Mouse (Mus musculus): ENCODE data around the gene Dync1h1. TPM values are rescaled to one million over a fixed set of nuclear protein-coding genes. Genes with fewer than 3 reads are reported as not detected.

The Dync1h1 gene
- polyA plus RNA-seq, 1 experiment = 363 TPM

DNA sequence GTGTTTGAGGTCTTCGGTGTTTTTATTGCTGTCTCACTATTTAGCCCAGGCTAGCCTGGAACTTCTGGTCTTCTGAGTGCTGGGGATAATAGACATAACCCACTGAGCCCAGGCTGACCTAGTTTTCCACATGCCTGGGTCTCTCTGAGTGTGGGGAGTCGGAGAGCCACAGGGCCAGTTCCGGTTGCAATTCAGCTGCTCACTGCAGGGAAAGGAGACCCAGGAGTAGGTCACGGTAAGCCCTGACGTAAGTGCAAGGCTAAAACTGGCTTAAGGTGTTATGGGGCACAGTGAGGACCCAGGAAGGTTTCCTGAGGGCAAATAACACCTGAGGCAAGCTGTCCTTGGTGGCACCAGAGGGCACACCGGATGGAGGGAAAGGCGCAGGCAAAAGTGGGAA is 106.2 kb downstream of the Dync1h1 start:
- H3K27ac ChIP-seq (ENCODE audit: insufficient read depth, low read depth, low read length) = no peak overlapping the region
- 92% methylated on average over 7 of the region's 7 CpGs for WGBS
- peaks cover 5% of the 10 kb centered on the region; the same call in 1 of the 2 replicates for H3K4me1 ChIP-seq (ENCODE audit: control insufficient read depth, insufficient read depth, insufficient read length, low read length)
- H3K4me3 ChIP-seq (ENCODE audit: low read depth, low read length) = no peak overlapping the region
- no peaks in the 10 kb centered on the region for H3K36me3 ChIP-seq (ENCODE audit: control insufficient read depth, insufficient read depth, low read length)
- H3K27me3 ChIP-seq (ENCODE audit: control insufficient read depth, insufficient read depth, low read length) = no peaks in the 10 kb centered on the region
- TF ChIP-seq CTCF (IDR thresholded peaks at IDR 0.05; ENCODE audit: extremely low read depth, insufficient read length, insufficient replicate concordance, low read depth, low read length) = no peak
- no peak for TF ChIP-seq POLR2A (IDR thresholded peaks at IDR 0.05; ENCODE audit: low read depth, low read length)

GRCm38 (mm10) chr12:110711270-110711669 is 110.0 kb downstream of the Dync1h1 start:
- Histone ChIP-seq H3K36me3 (ENCODE audit: control insufficient read depth, insufficient read depth, low read length) (no peaks in the 10 kb centered on the region), H3K4me3 (ENCODE audit: low read depth, low read length) (no peak overlapping the region), H3K4me1 (ENCODE audit: control insufficient read depth, insufficient read depth, insufficient read length, low read length) (peaks cover 2% of the 10 kb centered on the region; the same call in 1 of the 2 replicates), H3K27me3 (ENCODE audit: control insufficient read depth, insufficient read depth, low read length) (no peaks in the 10 kb centered on the region), H3K27ac (ENCODE audit: insufficient read depth, low read depth, low read length) (no peak overlapping the region)
- 51% methylated on average over 5 of the region's 5 CpGs for WGBS
- TF ChIP-seq CTCF (IDR thresholded peaks at IDR 0.05; ENCODE audit: extremely low read depth, insufficient read length, insufficient replicate concordance, low read depth, low read length) (no peak), POLR2A (IDR thresholded peaks at IDR 0.05; ENCODE audit: low read depth, low read length) (no peak)

- TF ChIP-seq CTCF (IDR thresholded peaks at IDR 0.05; ENCODE audit: extremely low read depth, insufficient read length, insufficient replicate concordance, low read depth, low read length) (peak; percentile 9; the same call in 1 of the 2 replicates), POLR2A (IDR thresholded peaks at IDR 0.05; ENCODE audit: low read depth, low read length) (no peak)
- H3K27me3 ChIP-seq (ENCODE audit: control insufficient read depth, insufficient read depth, low read length) = no peaks in the 10 kb centered on the region
- H3K4me1 ChIP-seq (ENCODE audit: control insufficient read depth, insufficient read depth, insufficient read length, low read length) = no peaks in the 10 kb centered on the region
Measured at GRCm38 (mm10) chr12:110713784-110714183, 112.5 kb downstream of the Dync1h1 start.

DNA sequence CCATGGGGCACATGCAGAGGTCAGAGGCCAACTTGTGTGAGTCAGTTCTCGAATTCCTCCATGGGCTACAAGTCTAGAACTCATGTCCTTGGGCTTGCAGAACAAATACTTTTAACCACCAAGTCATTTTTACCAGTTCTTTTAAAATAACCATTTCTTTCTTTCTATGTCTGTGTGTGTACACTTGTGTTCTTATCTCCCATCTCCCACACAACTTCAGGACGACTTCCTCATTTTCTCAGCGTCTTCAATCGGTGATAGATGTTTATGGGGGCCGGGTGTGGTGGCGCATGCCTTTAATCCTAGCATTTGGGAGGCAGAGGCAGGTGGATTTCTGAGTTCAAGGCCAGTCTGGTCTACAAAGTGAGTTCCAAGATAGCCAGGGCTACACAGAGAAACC is 113.0 kb downstream of the Dync1h1 start:
- Histone ChIP-seq H3K27me3 (ENCODE audit: control insufficient read depth, insufficient read depth, low read length) (no peaks in the 10 kb centered on the region), H3K4me3 (ENCODE audit: low read depth, low read length) (no peak overlapping the region), H3K27ac (ENCODE audit: insufficient read depth, low read depth, low read length) (no peak overlapping the region), H3K36me3 (ENCODE audit: control insufficient read depth, insufficient read depth, low read length) (no peaks in the 10 kb centered on the region), H3K4me1 (ENCODE audit: control insufficient read depth, insufficient read depth, insufficient read length, low read length) (no peaks in the 10 kb centered on the region)
- TF ChIP-seq CTCF (IDR thresholded peaks at IDR 0.05; ENCODE audit: extremely low read depth, insufficient read length, insufficient replicate concordance, low read depth, low read length) (no peak), POLR2A (IDR thresholded peaks at IDR 0.05; ENCODE audit: low read depth, low read length) (no peak)
- WGBS = 73% methylated on average over 6 of the region's 6 CpGs

More at GRCm38 (mm10) chr12:110713784-110714183, 112.5 kb downstream of the Dync1h1 start:
- H3K27ac ChIP-seq (ENCODE audit: insufficient read depth, low read depth, low read length) = no peak overlapping the region
- 94% methylated on average over 6 of the region's 6 CpGs for WGBS
- H3K36me3 ChIP-seq (ENCODE audit: control insufficient read depth, insufficient read depth, low read length) = no peaks in the 10 kb centered on the region
- H3K4me3 ChIP-seq (ENCODE audit: low read depth, low read length) = no peak overlapping the region

- Histone ChIP-seq H3K27ac (ENCODE audit: insufficient read depth, low read depth, low read length) (no peak overlapping the region), H3K4me1 (ENCODE audit: control insufficient read depth, insufficient read depth, insufficient read length, low read length) (no peaks in the 10 kb centered on the region), H3K27me3 (ENCODE audit: control insufficient read depth, insufficient read depth, low read length) (no peaks in the 10 kb centered on the region; the same call in 1 of the 2 replicates), H3K36me3 (ENCODE audit: control insufficient read depth, insufficient read depth, low read length) (no peaks in the 10 kb centered on the region), H3K4me3 (ENCODE audit: low read depth, low read length) (no peak overlapping the region)
- WGBS = 16% methylated on average over 5 of the region's 5 CpGs
- TF ChIP-seq CTCF (IDR thresholded peaks at IDR 0.05; ENCODE audit: extremely low read depth, insufficient read length, insufficient replicate concordance, low read depth, low read length) (no peak), POLR2A (IDR thresholded peaks at IDR 0.05; ENCODE audit: low read depth, low read length) (no peak)
Measured at GRCm38 (mm10) chr12:110716004-110716403, 114.8 kb downstream of the Dync1h1 start.

Other genes starting within 250 kb of the Dync1h1 start
- gene Ppp2r5c, start 154.3 kb upstream of the Dync1h1 start, polyA plus RNA-seq (2012; rRNA removed) = 12.3 and 19.3 TPM in 2 replicates
- not detected in 2 replicates for gene 1700001K19Rik, start 81.2 kb downstream of the Dync1h1 start, polyA plus RNA-seq (2012; rRNA removed)
- 21.0 and 23.2 TPM in 2 replicates for gene Hsp90aa1, start 101.3 kb downstream of the Dync1h1 start, polyA plus RNA-seq (2012; rRNA removed)
- 6.1 and 15.5 TPM in 2 replicates for gene Wdr20, start 136.5 kb downstream of the Dync1h1 start, polyA plus RNA-seq (2012; rRNA removed)
- 0.17 and 0.81 TPM in 2 replicates for gene Mok, start 239.5 kb downstream of the Dync1h1 start, polyA plus RNA-seq (2012; rRNA removed)
- 2.1 and 3.2 TPM in 2 replicates for gene Zfp839, start 248.8 kb downstream of the Dync1h1 start, polyA plus RNA-seq (2012; rRNA removed)